Mouse (Mus musculus) intestine, embryonic 14.5 days (tissue): ENCODE measurements around the gene Gm10228. TPM values are rescaled to one million over a fixed set of nuclear protein-coding genes. Genes with fewer than 3 reads are reported as not detected.

ENCODE experiments used
- polyA plus RNA-seq: library from polyadenylated mRNA; unstranded; fragments of >200 nt; fragmentation: Nextera tagmentation; extraction: Ambion mirVana; gene quantifications from 2 replicates; pipeline ENCODE4 v1.2.1, GENCODE M21; 2014

Gene Gm10228
- polyA plus RNA-seq, 1 experiment from 2014 or later = not detected

Other genes starting within 250 kb of the Gm10228 start
- not detected in 2 replicates for gene Gm20741, start 229.3 kb downstream of the Gm10228 start, polyA plus RNA-seq
- not detected in 2 replicates for gene Krtap15, start 221.3 kb downstream of the Gm10228 start, polyA plus RNA-seq
- not detected in 2 replicates for gene Krtap14, start 215.3 kb downstream of the Gm10228 start, polyA plus RNA-seq
- not detected in 2 replicates for gene Krtap19-1, start 172.1 kb downstream of the Gm10228 start, polyA plus RNA-seq
- not detected in 2 replicates for gene Krtap19-2, start 167.2 kb downstream of the Gm10228 start, polyA plus RNA-seq
- not detected in 2 replicates for gene Krtap19-3, start 163.4 kb downstream of the Gm10228 start, polyA plus RNA-seq
- not detected in 2 replicates for gene Krtap19-4, start 156.4 kb downstream of the Gm10228 start, polyA plus RNA-seq
- gene Krtap19-5, start 145.0 kb downstream of the Gm10228 start, polyA plus RNA-seq = not detected in 2 replicates
- not detected in 2 replicates for gene Krtap19-9b, start 109.2 kb downstream of the Gm10228 start, polyA plus RNA-seq
- gene Krtap16-3, start 78.6 kb downstream of the Gm10228 start, polyA plus RNA-seq = not detected in 2 replicates
- not detected in 2 replicates for gene Krtap22-2, start 30.7 kb downstream of the Gm10228 start, polyA plus RNA-seq
- gene Gm10229, start 26.2 kb downstream of the Gm10228 start, polyA plus RNA-seq = not detected in 2 replicates
- gene Krtap6-1, start 9.8 kb downstream of the Gm10228 start, polyA plus RNA-seq = not detected in 2 replicates
- not detected in 2 replicates for gene Krtap6-5, start 6.4 kb upstream of the Gm10228 start, polyA plus RNA-seq
- not detected in 2 replicates for gene 1110025L11Rik, start 22.5 kb upstream of the Gm10228 start, polyA plus RNA-seq
- gene Krtap6-3, start 42.5 kb upstream of the Gm10228 start, polyA plus RNA-seq = not detected in 2 replicates
- gene Gm6358, start 99.4 kb upstream of the Gm10228 start, polyA plus RNA-seq = not detected in 2 replicates
- not detected in 2 replicates for gene Gm10061, start 109.6 kb upstream of the Gm10228 start, polyA plus RNA-seq
- not detected in 2 replicates for gene Gm9789, start 116.5 kb upstream of the Gm10228 start, polyA plus RNA-seq
- not detected in 2 replicates for gene Gm7735, start 128.0 kb upstream of the Gm10228 start, polyA plus RNA-seq
- gene 1110057P08Rik, start 133.3 kb upstream of the Gm10228 start, polyA plus RNA-seq = not detected in 2 replicates
- not detected in 2 replicates for gene Krtap20-2, start 164.4 kb upstream of the Gm10228 start, polyA plus RNA-seq